Mouse (Mus musculus) myocyte (in vitro differentiated cells): Measurements from ENCODE around the gene Ly6g6d. TPM values are rescaled to one million over a fixed set of nuclear protein-coding genes. Genes with fewer than 3 reads are reported as not detected.

ENCODE experiments used
- H3K27me3 ChIP-seq: one replicate; pipeline ENCODE4 v1.6.1; 2011; ENCODE audit not compliant: control insufficient read depth, insufficient read depth, insufficient read length
- H3K36me3 ChIP-seq: one replicate; pipeline ENCODE4 v1.6.1; 2011; ENCODE audit not compliant: control insufficient read depth, insufficient read depth
- H3K4me2 ChIP-seq: one replicate; pipeline ENCODE4 v1.6.1; 2011; ENCODE audit warnings: low read depth, control low read depth
- H3K4me3 ChIP-seq: one replicate; pipeline ENCODE4 v1.5.1; 2011; ENCODE audit warnings: mild to moderate bottlenecking, control low read depth, moderate library complexity
- H3K79me2 ChIP-seq: one replicate; pipeline ENCODE4 v1.6.1; 2011; ENCODE audit not compliant: control insufficient read depth, insufficient read depth
- H3ac ChIP-seq: one replicate; pipeline ENCODE4 v1.6.1; 2011; ENCODE audit not compliant: control insufficient read depth, insufficient read length
- CEBPB ChIP-seq: IDR thresholded peaks from 2 replicates; pipeline ENCODE4 v1.6.1; 2011; ENCODE audit warnings: mild to moderate bottlenecking, moderate library complexity; ENCODE audit not compliant: poor library complexity, insufficient read depth, severe bottlenecking
- E2F4 ChIP-seq: IDR thresholded peaks from one replicate; pipeline ENCODE4 v1.6.1; 2011; ENCODE audit warnings: mild to moderate bottlenecking, control low read depth, moderate library complexity; ENCODE audit not compliant: insufficient read depth
- MAX ChIP-seq: IDR thresholded peaks from one replicate; pipeline ENCODE4 v1.6.1; 2011; ENCODE audit warnings: low read depth, mild to moderate bottlenecking, control low read depth
- MYOD1 ChIP-seq, 3 experiments: IDR thresholded peaks; one replicate each; pipeline ENCODE4 v1.6.1; 2011; ENCODE audit warnings: control low read depth in 2 of 3, low read depth in 2 of 3, mild to moderate bottlenecking in 2 of 3, moderate library complexity in 1 of 3; ENCODE audit not compliant: insufficient read length in 2 of 3, control insufficient read depth in 1 of 3
- MYOG ChIP-seq, 3 experiments: IDR thresholded peaks; one replicate each; pipeline ENCODE4 v1.6.1; 2011; ENCODE audit warnings: control low read depth in 2 of 3, low read depth in 2 of 3, mild to moderate bottlenecking in 2 of 3; ENCODE audit not compliant: insufficient read length in 2 of 3, control insufficient read depth in 1 of 3, insufficient read depth in 1 of 3
- POLR2A ChIP-seq: IDR thresholded peaks from one replicate; pipeline ENCODE4 v1.6.1; 2011; ENCODE audit warnings: low read depth, mild to moderate bottlenecking, control low read depth, moderate library complexity; ENCODE audit not compliant: insufficient read length
- POLR2AphosphoS2 ChIP-seq: IDR thresholded peaks from one replicate; pipeline ENCODE4 v1.6.1; 2011; ENCODE audit warnings: low read depth, control low read depth; ENCODE audit not compliant: insufficient read length
- REST ChIP-seq: IDR thresholded peaks from one replicate; pipeline ENCODE4 v1.6.1; 2011; ENCODE audit warnings: mild to moderate bottlenecking, control low read depth, moderate library complexity; ENCODE audit not compliant: insufficient read depth, insufficient read length
- SRF ChIP-seq: IDR thresholded peaks from one replicate; pipeline ENCODE4 v1.6.1; 2011; ENCODE audit warnings: low read depth; ENCODE audit not compliant: control insufficient read depth, insufficient read length
- TCF12 ChIP-seq: IDR thresholded peaks from one replicate; pipeline ENCODE4 v1.6.1; 2011; ENCODE audit warnings: mild to moderate bottlenecking, control low read depth; ENCODE audit not compliant: poor library complexity, insufficient read depth, severe bottlenecking
- TCF3 ChIP-seq: IDR thresholded peaks from one replicate; pipeline ENCODE4 v1.6.1; 2011; ENCODE audit warnings: low read depth, control low read depth; ENCODE audit not compliant: insufficient read length
- USF1 ChIP-seq: IDR thresholded peaks from one replicate; pipeline ENCODE4 v1.6.1; 2011; ENCODE audit warnings: low read depth, mild to moderate bottlenecking, control low read depth, moderate library complexity
- polyA plus RNA-seq: library from polyadenylated mRNA; unstranded; fragments of >200 nt; fragmentation: generic; extraction: Trizol; gene quantifications from one replicate; pipeline ENCODE4 v1.2.1, GENCODE M21; 2012; ENCODE audit warnings: missing spikeins

Ly6g6d gene
- polyA plus RNA-seq, 1 experiment = not detected

DNA sequence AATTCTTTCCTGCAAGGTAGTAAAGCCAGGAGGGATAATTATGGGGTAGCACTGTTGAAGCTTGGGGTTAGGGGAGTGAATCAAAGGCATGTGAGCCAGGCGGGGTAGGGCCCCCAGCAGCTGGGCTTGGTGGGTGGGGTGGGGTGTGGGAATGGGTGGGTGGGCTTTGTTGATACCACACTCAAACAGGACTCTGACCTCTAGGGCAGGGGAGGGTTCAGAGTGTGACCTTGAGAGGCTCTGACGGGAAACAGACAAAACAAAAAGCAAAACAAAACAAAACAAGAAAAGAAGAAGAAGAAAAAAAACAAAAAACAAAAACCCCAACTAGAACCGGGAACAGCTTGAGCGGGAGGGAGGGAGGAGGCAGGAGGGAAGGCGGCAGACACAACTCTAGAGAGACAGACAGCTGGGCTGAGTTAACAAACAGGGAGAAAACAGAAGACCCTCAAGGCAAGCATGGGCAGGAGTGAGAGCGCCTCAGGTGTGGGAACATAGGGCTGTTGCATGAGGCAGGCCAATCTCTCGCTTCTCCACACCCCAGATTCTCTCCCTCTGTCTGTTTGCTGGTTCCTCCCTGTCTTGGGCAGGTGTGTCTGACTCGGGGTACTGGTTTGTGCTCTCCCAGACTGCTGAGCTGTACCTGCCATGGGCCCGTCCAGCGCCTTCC, 1.2 kb downstream of the Ly6g6d start, which contains the start of gene Ly6g6e:
Gene Ly6g6e, plus strand, starts transcription at position 396 of the 670 bp plus-strand sequence.
- TF ChIP-seq MYOD1 (IDR thresholded peaks at IDR 0.05; ENCODE audit: control insufficient read depth in 1 of 3, insufficient read length in 2 of 3, low read depth in 2 of 3) = no peak
- TF ChIP-seq POLR2AphosphoS2 = no peak
- TF ChIP-seq CEBPB = no peak
- TF ChIP-seq MYOG (IDR thresholded peaks at IDR 0.05; ENCODE audit: control insufficient read depth in 1 of 3, insufficient read depth in 1 of 3, insufficient read length in 2 of 3, low read depth in 2 of 3) = no peak
- no peak for TF ChIP-seq REST
- TF ChIP-seq MAX = no peak
- no peak for TF ChIP-seq E2F4
- TF ChIP-seq TCF12 = no peak
- TF ChIP-seq POLR2A = no peak
- no peak for TF ChIP-seq TCF3
- no peak for TF ChIP-seq USF1
- TF ChIP-seq SRF = no peak
- no peaks in the 10 kb centered on the region for H3K79me2 ChIP-seq
- no peak within 1 kb of the TSS for H3ac ChIP-seq
- no peak within 1 kb of the TSS for H3K4me2 ChIP-seq
- H3K36me3 ChIP-seq = no peaks in the 10 kb centered on the region
- peaks cover 9% of the 10 kb centered on the region for H3K27me3 ChIP-seq
- no peak within 1 kb of the TSS for H3K4me3 ChIP-seq

DNA sequence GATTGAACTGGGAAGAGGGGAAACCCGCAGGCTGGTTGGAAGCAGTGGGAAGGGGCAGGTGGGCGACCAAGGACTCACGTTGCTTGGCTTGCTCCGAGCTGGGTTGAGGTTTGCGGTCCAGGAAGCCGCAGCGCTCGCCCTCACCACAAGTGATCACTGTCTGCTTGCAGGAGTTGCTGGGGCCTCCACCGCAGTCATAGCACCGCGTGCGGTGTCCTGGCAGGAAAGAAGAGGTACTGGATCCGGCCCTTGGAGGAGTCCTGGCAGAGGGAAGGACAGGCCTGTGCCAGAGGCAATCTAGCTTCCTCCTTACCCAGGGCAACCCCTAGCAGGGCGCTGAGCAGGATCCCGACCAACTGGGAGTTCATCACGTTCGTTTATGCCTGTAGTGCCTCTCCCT, 3.8 kb downstream of the Ly6g6d start:
- H3K79me2 ChIP-seq = no peaks in the 10 kb centered on the region
- H3K36me3 ChIP-seq = no peaks in the 10 kb centered on the region
- peaks cover 9% of the 10 kb centered on the region for H3K27me3 ChIP-seq
- H3ac ChIP-seq = no peak overlapping the region
- H3K4me2 ChIP-seq = no peak overlapping the region
- TF ChIP-seq MYOD1 (IDR thresholded peaks at IDR 0.05; ENCODE audit: control insufficient read depth in 1 of 3, insufficient read length in 2 of 3, low read depth in 2 of 3) (no peak), SRF (no peak), MAX (no peak), POLR2A (no peak), E2F4 (no peak), USF1 (no peak), POLR2AphosphoS2 (no peak), CEBPB (no peak), REST (no peak), TCF3 (no peak), TCF12 (no peak), MYOG (IDR thresholded peaks at IDR 0.05; ENCODE audit: control insufficient read depth in 1 of 3, insufficient read depth in 1 of 3, insufficient read length in 2 of 3, low read depth in 2 of 3) (no peak)
- H3K4me3 ChIP-seq = no peak overlapping the region

GRCm38 (mm10) chr17:35071454-35071853, 6.4 kb downstream of the Ly6g6d start:
- Histone ChIP-seq H3K36me3 (no peaks in the 10 kb centered on the region), H3K79me2 (no peaks in the 10 kb centered on the region), H3ac (no peak overlapping the region), H3K27me3 (no peaks in the 10 kb centered on the region), H3K4me3 (no peak overlapping the region), H3K4me2 (no peak overlapping the region)
- TF ChIP-seq SRF (no peak), POLR2AphosphoS2 (no peak), REST (no peak), TCF12 (no peak), USF1 (no peak), POLR2A (no peak), MYOD1 (IDR thresholded peaks at IDR 0.05; ENCODE audit: control insufficient read depth in 1 of 3, insufficient read length in 2 of 3, low read depth in 2 of 3) (peak in 1 of 3 experiments; percentile 12), E2F4 (no peak), CEBPB (no peak), MYOG (IDR thresholded peaks at IDR 0.05; ENCODE audit: control insufficient read depth in 1 of 3, insufficient read depth in 1 of 3, insufficient read length in 2 of 3, low read depth in 2 of 3) (peak in 1 of 3 experiments; percentile 5), TCF3 (no peak)

GRCm38 (mm10) chr17:35070556-35071229, 7.2 kb downstream of the Ly6g6d start:
- no peak overlapping the region for H3K4me2 ChIP-seq
- H3K36me3 ChIP-seq = no peaks in the 10 kb centered on the region
- no peak for TF ChIP-seq POLR2AphosphoS2
- TF ChIP-seq E2F4 = no peak
- TF ChIP-seq TCF12 = no peak
- TF ChIP-seq MYOD1 (IDR thresholded peaks at IDR 0.05; ENCODE audit: control insufficient read depth in 1 of 3, insufficient read length in 2 of 3, low read depth in 2 of 3) = no peak
- TF ChIP-seq USF1 = no peak
- no peak for TF ChIP-seq REST
- no peak for TF ChIP-seq MYOG (IDR thresholded peaks at IDR 0.05; ENCODE audit: control insufficient read depth in 1 of 3, insufficient read depth in 1 of 3, insufficient read length in 2 of 3, low read depth in 2 of 3)
- TF ChIP-seq SRF = no peak
- TF ChIP-seq MAX = no peak
- no peak for TF ChIP-seq POLR2A
- TF ChIP-seq CEBPB = no peak
- TF ChIP-seq TCF3 = no peak
- H3K4me3 ChIP-seq = no peak overlapping the region
- H3K79me2 ChIP-seq = no peaks in the 10 kb centered on the region
- H3K27me3 ChIP-seq = no peaks in the 10 kb centered on the region
- H3ac ChIP-seq = no peak overlapping the region
